Mouse (Mus musculus): ENCODE results near the gene Gpx6.
A peak's percentile ranks its signal among the peaks of the same experiment; 100 is the strongest.

The Gpx6 gene

GRCm38 (mm10) chr13:21311926-21312325, at the start of gene Gpx6:
TSS of gene Gpx6 (plus strand) at chr13:21312125.
- no peak for DNase-seq (ENCODE audit: low read depth)

- no peak for DNase-seq (ENCODE audit: low read depth)
Measured at GRCm38 (mm10) chr13:21262787-21263461, 49.0 kb upstream of the Gpx6 start.

GRCm38 (mm10) chr13:21263910-21264309, 48.0 kb upstream of the Gpx6 start:
- no peak for DNase-seq (ENCODE audit: low read depth)

GRCm38 (mm10) chr13:21264366-21264765, 47.6 kb upstream of the Gpx6 start:
- DNase-seq (ENCODE audit: low read depth), result no peak

- no peak for DNase-seq (ENCODE audit: low read depth)
Measured at GRCm38 (mm10) chr13:21265736-21266135, 46.2 kb upstream of the Gpx6 start.

GRCm38 (mm10) chr13:21267541-21267940, 44.4 kb upstream of the Gpx6 start:
- DNase-seq (ENCODE audit: low read depth), result no peak

GRCm38 (mm10) chr13:21268262-21268661, 43.7 kb upstream of the Gpx6 start:
- DNase-seq (ENCODE audit: low read depth), result no peak

- DNase-seq (ENCODE audit: low read depth), result peak; percentile 45
Measured at GRCm38 (mm10) chr13:21275021-21275814, 36.7 kb upstream of the Gpx6 start.

GRCm38 (mm10) chr13:21275815-21276550, 35.9 kb upstream of the Gpx6 start:
- peak; percentile 55 for DNase-seq (ENCODE audit: low read depth)

- no peak for DNase-seq (ENCODE audit: low read depth)
Measured at GRCm38 (mm10) chr13:21276551-21276950, 35.4 kb upstream of the Gpx6 start.

GRCm38 (mm10) chr13:21279076-21279475, 32.8 kb upstream of the Gpx6 start:
- no peak for DNase-seq (ENCODE audit: low read depth)

GRCm38 (mm10) chr13:21279559-21279958, 32.4 kb upstream of the Gpx6 start:
- peak; percentile 84 for DNase-seq (ENCODE audit: low read depth)

- DNase-seq (ENCODE audit: low read depth), result no peak
Measured at GRCm38 (mm10) chr13:21292631-21293030, 19.3 kb upstream of the Gpx6 start, which contains the start of gene Gpx5. TSS of gene Gpx5 (minus strand) at chr13:21292731.

GRCm38 (mm10) chr13:21298557-21298956, 13.4 kb upstream of the Gpx6 start:
- DNase-seq (ENCODE audit: low read depth), result no peak

GRCm38 (mm10) chr13:21304483-21305066, 7.3 kb upstream of the Gpx6 start:
- no peak for DNase-seq (ENCODE audit: low read depth)

- DNase-seq (ENCODE audit: low read depth), result no peak
Measured at GRCm38 (mm10) chr13:21309788-21310187, 2.1 kb upstream of the Gpx6 start.

- no peak for DNase-seq (ENCODE audit: low read depth)
Measured at GRCm38 (mm10) chr13:21312854-21313253, 929 bp downstream of the Gpx6 start.

GRCm38 (mm10) chr13:21313903-21314302, 2.0 kb downstream of the Gpx6 start:
- no peak for DNase-seq (ENCODE audit: low read depth)

- DNase-seq (ENCODE audit: low read depth), result no peak
Measured at GRCm38 (mm10) chr13:21320262-21320661, 8.3 kb downstream of the Gpx6 start.

- no peak for DNase-seq (ENCODE audit: low read depth)
Measured at GRCm38 (mm10) chr13:21321890-21322494, 10.1 kb downstream of the Gpx6 start.

- DNase-seq (ENCODE audit: low read depth), result no peak
Measured at GRCm38 (mm10) chr13:21322509-21323375, 10.8 kb downstream of the Gpx6 start.

All from induced T-regulatory cell, adult 2 months (primary cell).